Mouse (Mus musculus) spleen, postnatal 36 days (tissue): ENCODE results near the gene Slc4a4.

Experiments
- DNase-seq, 2 experiments: peaks; one replicate each; pipeline ENCODE4 v3.0.0; 2022; ENCODE audit warnings: low spot score in 2 of 2, mixed read lengths in 1 of 2

The Slc4a4 gene

GRCm38 (mm10) chr5:88999793-89000192 is 113.2 kb downstream of the Slc4a4 start:
- no peak for DNase-seq

GRCm38 (mm10) chr5:89000598-89000997 is 114.0 kb downstream of the Slc4a4 start:
- no peak for DNase-seq

GRCm38 (mm10) chr5:89010116-89010515 is 123.5 kb downstream of the Slc4a4 start:
- no peak for DNase-seq

DNA sequence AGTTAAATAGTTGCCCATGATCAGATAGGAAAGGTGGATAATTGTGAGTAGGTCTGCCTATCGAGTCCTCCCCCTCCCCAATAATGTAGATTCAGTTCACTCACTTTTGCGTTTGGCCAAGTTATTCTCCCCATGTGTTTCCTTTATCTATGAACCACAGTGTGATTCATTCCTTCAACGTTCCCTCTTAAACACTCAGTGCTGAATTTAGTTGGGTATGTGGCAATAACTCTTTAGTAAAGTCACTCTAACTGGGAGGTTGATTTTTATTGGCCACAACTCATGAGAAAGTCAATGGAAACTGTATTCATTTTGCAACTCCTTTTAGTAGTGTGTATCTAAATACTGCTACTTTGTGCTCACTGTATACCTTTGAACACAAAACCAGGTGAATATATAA is 125.8 kb downstream of the Slc4a4 start:
- DNase-seq: no peak

GRCm38 (mm10) chr5:89014782-89015181 is 128.2 kb downstream of the Slc4a4 start:
- DNase-seq: no peak

DNA sequence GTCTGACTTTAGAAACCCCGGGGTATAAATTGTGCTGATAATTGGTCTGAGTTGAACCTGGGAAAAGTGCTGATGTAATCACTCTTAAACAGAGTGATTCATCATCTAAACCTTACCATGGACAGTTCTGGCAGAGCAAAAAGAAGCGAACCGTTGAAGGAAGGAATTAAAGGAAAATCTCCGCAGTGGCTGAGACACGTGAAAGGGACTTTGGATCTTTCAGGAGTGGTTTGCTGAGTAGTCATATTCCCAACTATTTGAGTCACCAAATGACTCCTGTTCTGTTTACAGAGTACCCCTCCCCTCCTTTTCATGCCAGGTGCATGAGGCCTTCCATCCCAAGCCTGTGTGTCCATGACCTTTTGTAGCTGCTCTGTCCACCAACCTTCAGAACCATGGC is 129.3 kb downstream of the Slc4a4 start:
- no peak for DNase-seq

GRCm38 (mm10) chr5:89018537-89018936 is 131.9 kb downstream of the Slc4a4 start:
- DNase-seq: no peak

DNA sequence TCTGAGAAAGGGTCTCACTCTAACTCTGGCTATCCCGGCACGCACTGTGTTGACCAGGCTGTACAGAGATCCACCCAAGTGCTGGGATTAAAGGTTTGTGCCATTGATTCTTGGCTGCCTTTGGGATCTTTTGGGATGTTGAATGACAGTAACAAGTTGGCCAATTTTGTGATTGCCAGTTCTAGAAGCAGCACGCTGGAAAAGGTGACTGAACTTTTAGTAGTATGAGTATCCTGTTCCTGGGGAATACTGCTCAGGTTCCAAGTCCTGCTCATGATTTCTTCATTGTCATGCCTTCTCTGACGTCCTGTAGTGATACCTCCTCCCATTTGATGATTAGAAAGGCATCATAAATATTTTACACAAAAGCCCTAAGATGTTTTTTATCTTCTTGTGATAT is 137.8 kb downstream of the Slc4a4 start:
- DNase-seq: no peak

- DNase-seq: no peak
These were observed 141.0 kb downstream of the Slc4a4 start for GRCm38 (mm10) chr5:89027518-89028085.

GRCm38 (mm10) chr5:89032647-89033046 is 146.0 kb downstream of the Slc4a4 start:
- DNase-seq: no peak

- DNase-seq: no peak
These were observed 146.6 kb downstream of the Slc4a4 start for GRCm38 (mm10) chr5:89033256-89033655.

GRCm38 (mm10) chr5:89036147-89036546 is 149.5 kb downstream of the Slc4a4 start:
- DNase-seq: peak in 1 of 2 experiments; percentile 11

- no peak for DNase-seq
These were observed 154.2 kb downstream of the Slc4a4 start for GRCm38 (mm10) chr5:89040814-89041213.

DNA sequence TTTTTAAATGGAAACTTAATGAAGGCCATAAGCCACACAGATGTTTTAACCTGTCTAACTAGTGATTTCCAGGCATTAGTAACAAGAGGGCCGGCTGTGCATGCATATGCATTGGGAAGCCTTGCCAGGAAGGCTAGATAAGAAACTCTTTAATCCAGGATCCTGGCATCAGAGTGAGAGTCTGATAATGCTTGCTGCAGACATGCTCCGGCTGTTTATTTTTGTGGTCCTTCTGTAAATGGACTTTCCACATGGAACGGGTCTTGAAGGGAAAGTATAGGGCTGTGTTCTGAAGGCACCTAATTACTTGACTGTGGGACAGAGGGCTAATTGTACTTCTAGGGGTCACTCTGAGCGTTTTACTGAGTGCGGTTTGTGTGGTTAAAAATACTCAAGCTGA is 157.2 kb downstream of the Slc4a4 start:
- no peak for DNase-seq

- DNase-seq: peak; percentile 12 to 14
These were observed 158.2 kb downstream of the Slc4a4 start for GRCm38 (mm10) chr5:89044801-89045200.

DNA sequence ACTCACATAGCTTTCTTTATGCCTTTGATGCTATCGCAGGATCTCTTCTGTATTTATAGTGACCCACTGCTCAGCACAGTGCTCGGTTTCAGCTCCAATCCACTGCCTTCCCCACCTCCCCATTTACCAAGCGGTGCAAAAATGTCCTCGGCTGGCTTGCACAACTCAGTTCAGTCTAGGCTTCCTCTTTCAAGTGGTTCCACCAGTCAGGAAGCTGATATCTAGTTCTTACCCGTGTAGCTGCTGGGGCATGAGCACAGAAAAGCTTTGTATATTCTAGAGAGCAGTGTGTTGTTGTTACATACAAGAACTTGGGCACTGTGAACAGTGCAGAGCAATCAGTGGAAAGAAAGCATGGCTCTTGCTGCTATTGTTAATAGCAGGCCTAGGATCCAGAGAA is 165.0 kb downstream of the Slc4a4 start:
- no peak for DNase-seq

DNA sequence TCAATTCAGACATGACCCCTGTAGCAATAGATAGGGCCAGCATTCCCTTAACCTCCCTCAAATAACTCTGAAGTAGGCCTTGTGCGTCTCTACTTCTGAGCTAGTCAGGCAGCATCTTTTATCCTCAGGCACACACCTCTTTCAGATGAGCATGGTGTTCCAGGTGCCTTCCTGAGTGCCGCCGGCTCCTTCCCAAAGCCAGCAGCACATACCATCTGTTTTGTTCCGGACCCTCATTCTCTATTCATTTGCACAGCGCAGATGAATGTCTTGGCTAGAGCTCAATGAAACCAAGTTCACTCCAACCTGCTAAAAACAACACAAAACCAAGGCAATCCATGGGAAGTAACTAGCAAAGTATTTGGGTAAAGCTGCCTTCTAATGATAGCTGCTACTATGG is 165.6 kb downstream of the Slc4a4 start:
- no peak for DNase-seq

- no peak for DNase-seq
These were observed 169.0 kb downstream of the Slc4a4 start for GRCm38 (mm10) chr5:89055656-89056055.

DNA sequence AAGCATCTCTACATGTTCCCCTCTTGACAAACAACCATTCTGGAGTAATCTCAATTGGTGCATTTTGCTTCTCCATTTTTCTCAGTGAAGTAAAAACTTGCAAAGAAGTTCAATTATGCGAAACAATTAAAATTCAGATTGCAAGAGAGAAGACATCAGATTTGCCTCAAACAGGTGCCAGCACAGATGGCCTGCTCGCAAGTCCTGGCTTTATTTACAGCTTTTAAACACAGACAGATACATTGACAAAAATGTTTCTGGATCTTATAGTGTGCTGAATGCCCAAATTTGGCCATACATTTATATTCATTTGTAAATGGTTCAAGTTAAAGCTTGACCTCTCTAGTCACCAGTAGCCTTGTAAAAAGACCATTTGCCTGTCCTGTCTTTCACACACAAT is 169.8 kb downstream of the Slc4a4 start:
- no peak for DNase-seq

DNA sequence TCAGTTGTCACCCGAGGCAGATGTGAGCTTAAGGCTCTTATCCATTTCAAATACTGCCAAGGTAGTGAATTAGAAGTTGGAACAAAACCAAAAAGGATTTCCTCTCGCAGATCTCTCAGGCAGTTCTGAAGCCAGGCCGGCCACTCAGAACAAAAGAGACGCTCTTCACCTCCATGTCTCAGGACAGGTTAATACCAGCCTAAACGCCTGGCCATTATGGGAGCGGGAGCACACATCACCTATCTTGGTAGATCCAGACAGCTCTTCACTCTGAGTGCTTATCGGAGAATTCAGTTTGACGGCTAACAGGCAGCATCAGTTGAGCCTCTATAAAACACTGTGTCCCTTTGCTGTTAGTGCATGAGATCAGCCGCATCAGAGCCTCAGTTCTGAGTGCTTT is 174.5 kb downstream of the Slc4a4 start:
- no peak for DNase-seq

DNA sequence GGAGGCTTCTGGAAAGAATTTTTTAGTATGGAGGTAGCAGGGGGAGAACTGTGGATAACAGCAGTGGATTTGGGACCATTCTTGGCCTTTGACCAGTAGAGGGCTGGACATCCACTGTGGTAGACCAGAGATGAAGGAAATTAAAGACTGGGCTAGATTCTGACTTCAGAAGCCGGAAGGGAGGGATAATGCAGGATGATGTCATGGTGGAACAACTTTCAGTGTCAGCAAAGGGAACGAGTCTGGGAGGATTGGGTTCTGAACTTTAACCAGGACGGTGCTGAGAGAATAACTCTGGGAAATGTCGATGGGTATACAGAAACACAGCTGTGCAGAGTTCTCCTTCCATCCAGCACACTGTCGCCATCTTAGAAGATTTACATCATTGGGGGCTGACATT is 175.7 kb downstream of the Slc4a4 start:
- DNase-seq: no peak

GRCm38 (mm10) chr5:89067111-89067510 is 180.5 kb downstream of the Slc4a4 start:
- no peak for DNase-seq

DNA sequence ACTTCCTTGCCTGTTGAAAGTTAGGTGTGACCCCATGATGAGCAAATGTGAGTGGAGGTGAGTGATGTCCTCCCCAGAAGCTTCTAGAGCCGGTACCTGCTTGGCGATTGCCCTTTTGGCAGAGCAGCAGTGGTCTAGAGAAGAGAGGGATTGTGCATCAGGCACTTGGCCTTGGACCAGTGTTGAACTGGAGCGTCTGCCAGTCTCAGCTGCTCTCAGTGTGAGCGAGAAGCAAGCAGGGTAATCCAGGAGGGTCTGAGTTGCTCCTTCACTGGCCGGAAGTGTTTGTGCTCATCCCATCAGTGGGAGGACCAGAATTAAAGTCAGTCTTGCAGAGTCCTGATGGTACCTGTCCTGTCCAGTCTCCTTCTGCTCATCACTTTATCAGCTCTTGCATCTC is 181.5 kb downstream of the Slc4a4 start:
- no peak for DNase-seq

DNA sequence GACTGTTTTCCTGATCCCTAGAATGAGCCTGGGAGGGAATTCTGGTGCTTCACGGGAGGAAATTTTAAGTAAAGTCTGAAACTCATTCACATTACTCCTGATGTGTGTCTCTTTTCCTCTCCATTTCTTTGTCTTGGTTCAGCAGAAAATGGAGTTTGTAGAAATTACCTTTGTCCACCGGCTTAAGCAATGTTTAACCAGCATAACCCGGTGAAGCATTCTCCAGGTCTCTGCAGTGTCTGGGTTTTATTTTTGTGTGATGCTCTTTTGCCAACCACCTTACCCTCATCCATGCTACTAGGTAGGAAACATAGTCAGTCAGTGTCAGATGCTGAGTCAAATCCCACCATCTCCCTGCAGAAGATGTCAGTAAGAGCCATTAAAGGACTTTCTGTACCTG is 183.4 kb downstream of the Slc4a4 start:
- DNase-seq: no peak
